Mouse (Mus musculus) frontal cortex, postnatal 10 days (tissue): ENCODE results near the gene Daam1.
A peak's percentile ranks its signal among the peaks of the same experiment; 100 is the strongest.
"Not testable (repeated sequence)": the region's sequence is repeated elsewhere in the genome, so short reads cannot be mapped to it uniquely, and the experiment has no call there.

Experiments used
- DNase-seq, 2 experiments: peaks; one replicate each; pipeline ENCODE4 v3.0.0; 2022; ENCODE audit warnings: low spot score in 2 of 2, mixed read lengths in 1 of 2

Gene Daam1

GRCm38 (mm10) chr12:71834041-71834440, 3.2 kb downstream of the Daam1 start:
- DNase-seq: no peak

GRCm38 (mm10) chr12:71835966-71836668, 5.2 kb downstream of the Daam1 start:
- DNase-seq: no peak

- no peak for DNase-seq
These were observed 5.9 kb downstream of the Daam1 start for GRCm38 (mm10) chr12:71836776-71837175.

GRCm38 (mm10) chr12:71837576-71837975, 6.7 kb downstream of the Daam1 start:
- DNase-seq: no peak

GRCm38 (mm10) chr12:71838230-71838629, 7.4 kb downstream of the Daam1 start:
- DNase-seq: no peak

- DNase-seq: no peak
These were observed 8.8 kb downstream of the Daam1 start for GRCm38 (mm10) chr12:71839653-71840052.

GRCm38 (mm10) chr12:71840430-71841186, 9.7 kb downstream of the Daam1 start:
- DNase-seq: no peak

GRCm38 (mm10) chr12:71842006-71842405, 11.1 kb downstream of the Daam1 start:
- DNase-seq: no peak

GRCm38 (mm10) chr12:71842588-71842987, 11.7 kb downstream of the Daam1 start:
- no peak for DNase-seq

- no peak for DNase-seq
These were observed 14.6 kb downstream of the Daam1 start for GRCm38 (mm10) chr12:71845486-71845885.

GRCm38 (mm10) chr12:71846416-71846815, 15.5 kb downstream of the Daam1 start:
- not testable (repeated sequence) for DNase-seq

GRCm38 (mm10) chr12:71847024-71847423, 16.1 kb downstream of the Daam1 start:
- DNase-seq: not testable (repeated sequence)

- DNase-seq: no peak
These were observed 16.7 kb downstream of the Daam1 start for GRCm38 (mm10) chr12:71847617-71848016.

- DNase-seq: no peak
These were observed 17.3 kb downstream of the Daam1 start for GRCm38 (mm10) chr12:71848037-71848776.

- no peak for DNase-seq
These were observed 18.2 kb downstream of the Daam1 start for GRCm38 (mm10) chr12:71849051-71849450.

GRCm38 (mm10) chr12:71850135-71850534, 19.3 kb downstream of the Daam1 start:
- DNase-seq: no peak

- no peak for DNase-seq
These were observed 21.8 kb downstream of the Daam1 start for GRCm38 (mm10) chr12:71852678-71853077.

- DNase-seq: no peak
These were observed 22.8 kb downstream of the Daam1 start for GRCm38 (mm10) chr12:71853694-71854093.

- no peak for DNase-seq
These were observed 23.3 kb downstream of the Daam1 start for GRCm38 (mm10) chr12:71854191-71854590.

GRCm38 (mm10) chr12:71855730-71856479, 25.0 kb downstream of the Daam1 start:
- peak in 1 of 2 experiments; percentile 27 for DNase-seq

GRCm38 (mm10) chr12:71856480-71856754, 25.5 kb downstream of the Daam1 start:
- no peak for DNase-seq

GRCm38 (mm10) chr12:71859096-71859495, 28.2 kb downstream of the Daam1 start:
- no peak for DNase-seq
